Mouse (Mus musculus) frontal cortex, postnatal 14 days (tissue): ENCODE data around the gene Trim17.

Source experiments
- DNase-seq, 2 experiments: peaks; one replicate each; pipeline ENCODE4 v3.0.0; 2022; ENCODE audit warnings: low spot score in 2 of 2

Trim17 gene

DNA sequence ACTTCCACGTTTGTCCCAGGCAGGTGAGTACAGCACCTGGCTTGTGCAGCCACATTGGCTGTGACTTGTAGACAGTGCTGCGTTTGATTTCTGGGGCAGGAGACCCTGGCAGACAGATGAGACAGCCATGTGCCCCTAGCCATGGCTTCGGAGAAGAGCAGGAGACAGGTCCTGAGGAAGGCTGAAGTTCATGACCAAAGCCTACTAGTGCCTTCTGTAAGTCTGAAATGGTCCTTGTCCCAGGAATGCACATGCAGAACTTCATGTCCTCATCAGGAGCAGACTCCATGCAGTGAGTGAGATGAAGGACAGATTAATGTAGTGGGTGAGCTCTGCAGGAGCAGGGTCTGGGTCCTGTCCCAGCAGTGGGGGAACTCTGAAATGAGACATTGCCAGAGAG is 37.4 kb downstream of the Trim17 start:
- DNase-seq = no peak

DNA sequence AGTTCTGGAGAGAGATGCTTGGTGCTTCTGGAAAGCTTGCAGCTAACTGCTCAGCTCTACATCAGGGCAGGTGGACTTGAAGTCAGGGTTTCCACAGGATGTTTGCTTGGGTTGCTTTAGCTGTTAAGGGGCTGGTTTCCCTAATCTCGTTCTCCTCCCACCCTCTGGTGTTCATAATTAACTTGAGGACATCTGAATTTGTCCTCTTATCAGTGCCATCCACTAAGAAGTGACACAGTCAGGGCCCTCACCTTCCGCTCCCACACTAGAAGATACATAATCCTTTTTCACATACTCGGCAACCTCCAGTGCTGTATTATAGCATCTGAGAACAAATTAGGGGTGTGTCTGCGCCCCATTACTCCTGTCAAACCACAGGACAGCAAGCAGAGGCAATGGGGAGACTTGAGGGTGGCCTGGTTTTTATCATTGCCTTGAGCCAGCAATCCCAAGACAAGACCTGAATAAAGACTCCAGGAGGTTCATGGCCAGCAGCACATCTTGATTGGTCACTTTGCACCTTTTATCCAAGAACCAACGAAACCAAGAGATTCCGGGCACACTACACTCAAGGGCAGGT is 38.7 kb downstream of the Trim17 start:
- DNase-seq = no peak

DNA sequence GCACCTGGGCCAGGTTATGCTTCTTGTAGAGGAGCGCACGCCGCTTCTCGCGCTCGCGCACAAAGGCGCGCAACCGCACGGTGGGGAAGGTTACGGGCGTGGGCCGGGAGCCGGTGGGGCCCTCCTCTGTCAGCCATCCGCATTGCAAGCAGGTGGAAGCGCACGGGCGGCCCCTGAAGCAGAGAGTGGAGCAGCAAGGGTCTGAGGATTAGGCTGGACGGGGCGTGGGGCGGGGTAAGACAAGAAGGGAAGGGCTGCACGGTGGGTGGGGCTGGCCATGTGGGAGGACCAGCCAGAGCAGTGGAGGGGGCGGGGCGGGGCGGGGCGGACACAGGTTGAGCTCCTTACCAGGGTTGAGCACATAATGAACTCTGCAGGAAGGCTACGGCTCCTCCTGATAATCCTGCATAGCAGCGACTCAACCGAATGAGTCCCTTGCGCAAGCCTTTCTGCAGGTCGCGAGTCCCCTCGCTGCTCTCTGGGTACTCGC is 39.9 kb downstream of the Trim17 start:
- peak in 1 of 2 experiments; percentile 32 for DNase-seq

DNA sequence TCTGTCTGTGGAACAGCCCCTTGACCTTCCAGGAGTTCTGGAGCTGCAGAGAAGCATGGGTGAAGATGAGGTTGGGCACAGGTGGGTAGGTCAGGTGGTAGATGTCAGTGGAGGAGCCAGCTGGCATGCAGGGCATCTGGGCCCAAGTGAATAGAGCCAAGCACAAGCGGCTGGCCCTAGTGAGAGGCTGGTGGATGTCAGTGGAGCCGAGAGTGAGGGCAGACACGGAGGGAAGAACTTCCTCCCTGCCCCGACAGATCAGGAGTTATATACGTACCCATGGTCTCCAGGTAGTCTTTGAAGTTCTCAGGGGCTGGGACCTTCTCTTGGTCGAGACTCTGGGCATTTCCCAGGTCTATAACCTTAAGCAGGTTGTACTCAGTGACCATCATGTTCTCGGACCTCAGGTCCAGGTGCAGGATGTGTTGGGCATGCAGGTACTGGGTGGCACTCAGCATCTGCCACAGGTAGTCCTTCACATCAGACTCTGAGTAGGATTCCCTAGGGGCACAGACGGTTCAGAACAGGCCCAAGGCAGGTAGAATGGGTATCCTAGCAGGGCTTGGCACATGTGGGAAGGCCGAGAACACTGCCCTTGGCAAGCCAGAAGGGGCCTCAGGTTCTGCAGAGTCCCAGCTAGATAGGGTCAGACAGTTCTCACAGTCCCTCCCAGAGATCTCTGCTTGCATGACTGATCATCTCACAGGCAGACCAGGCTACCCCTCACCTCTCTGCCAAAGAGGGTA is 40.7 kb downstream of the Trim17 start:
- no peak for DNase-seq

DNA sequence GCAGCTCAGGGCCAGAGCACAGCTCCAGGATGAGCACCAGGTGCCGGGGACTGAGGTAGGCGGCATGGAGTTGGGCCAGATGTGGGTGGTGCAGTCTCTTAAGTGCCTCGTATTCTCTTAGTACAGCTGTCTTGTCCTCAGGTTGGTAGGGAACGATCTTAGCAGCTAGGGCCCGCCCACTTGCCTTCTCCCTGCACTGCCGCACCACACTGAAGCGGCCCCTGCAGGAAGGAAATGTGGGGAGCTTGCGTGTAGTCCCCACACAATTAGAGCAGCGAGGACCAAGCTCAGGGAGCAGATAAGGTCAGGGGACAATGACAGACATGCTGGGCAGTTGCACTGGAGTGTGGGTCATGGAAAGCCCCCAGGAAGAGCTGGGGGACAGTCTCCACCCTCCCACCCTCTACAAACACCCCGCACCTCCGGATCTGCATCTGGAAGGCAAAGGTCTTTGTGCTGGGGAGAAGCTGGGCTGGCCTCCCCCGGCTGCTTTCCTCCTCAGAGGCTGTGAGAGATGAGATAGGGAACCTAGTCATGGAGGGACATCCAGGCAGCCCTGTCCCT is 41.4 kb downstream of the Trim17 start:
- DNase-seq = no peak

DNA sequence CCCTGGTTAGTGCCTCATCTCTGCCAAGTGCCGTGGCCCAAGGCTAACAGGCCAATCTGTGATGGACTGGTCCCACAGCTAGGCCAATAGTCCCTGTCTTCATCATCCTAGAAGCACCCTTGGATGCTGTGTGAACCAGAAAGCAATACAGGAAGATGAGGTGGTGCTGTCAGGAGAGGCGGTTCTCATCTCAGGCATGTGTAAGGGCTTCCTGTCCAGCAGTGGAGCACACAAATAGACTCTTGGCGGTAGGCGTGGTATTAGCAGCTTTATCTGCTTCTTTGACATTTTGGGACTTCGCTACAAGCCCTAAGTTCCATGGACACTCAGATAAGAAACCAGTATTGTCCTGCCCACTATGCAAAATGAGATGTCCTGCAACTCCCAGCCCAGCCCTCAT is 43.1 kb downstream of the Trim17 start:
- no peak for DNase-seq

DNA sequence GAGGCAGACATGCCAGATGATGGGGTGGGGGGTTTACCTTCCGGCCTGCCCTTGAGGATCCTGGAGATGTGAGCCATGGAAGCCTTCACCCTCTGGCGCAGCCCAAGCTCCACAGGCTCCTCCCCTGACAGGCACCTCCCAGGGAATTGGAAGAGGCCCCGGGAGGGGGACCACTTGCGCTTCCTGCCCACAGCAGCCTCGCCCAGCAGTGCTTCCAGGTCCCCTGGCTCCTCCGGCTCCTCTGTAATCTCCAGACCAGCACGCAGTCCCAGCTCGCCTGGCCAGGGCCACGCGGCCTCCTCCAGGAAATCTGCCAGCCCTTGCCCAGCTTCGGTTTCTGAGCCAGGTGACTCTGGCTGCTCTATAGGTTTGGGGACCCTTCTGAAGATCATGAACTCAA is 44.7 kb downstream of the Trim17 start:
- DNase-seq = no peak

DNA sequence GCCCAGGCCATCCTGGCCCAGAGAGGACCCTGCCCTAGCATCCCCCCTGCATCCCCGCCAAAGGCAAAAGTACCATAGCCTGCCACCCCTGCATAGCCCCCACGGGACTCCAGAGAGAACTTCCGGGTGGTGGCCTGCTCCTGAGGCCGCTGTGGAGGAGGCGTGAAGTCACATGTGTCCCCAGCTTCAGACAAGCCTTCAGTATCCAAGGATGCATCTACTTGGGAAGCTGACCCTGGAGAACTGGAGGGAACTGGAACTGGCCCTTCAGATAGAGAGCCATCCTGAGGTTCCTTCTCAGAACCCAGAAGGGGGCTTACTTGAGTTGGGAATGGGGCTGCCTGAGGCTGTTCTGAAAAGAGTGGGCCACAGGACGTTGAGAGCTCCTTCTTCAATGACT is 45.3 kb downstream of the Trim17 start:
- no peak for DNase-seq

DNA sequence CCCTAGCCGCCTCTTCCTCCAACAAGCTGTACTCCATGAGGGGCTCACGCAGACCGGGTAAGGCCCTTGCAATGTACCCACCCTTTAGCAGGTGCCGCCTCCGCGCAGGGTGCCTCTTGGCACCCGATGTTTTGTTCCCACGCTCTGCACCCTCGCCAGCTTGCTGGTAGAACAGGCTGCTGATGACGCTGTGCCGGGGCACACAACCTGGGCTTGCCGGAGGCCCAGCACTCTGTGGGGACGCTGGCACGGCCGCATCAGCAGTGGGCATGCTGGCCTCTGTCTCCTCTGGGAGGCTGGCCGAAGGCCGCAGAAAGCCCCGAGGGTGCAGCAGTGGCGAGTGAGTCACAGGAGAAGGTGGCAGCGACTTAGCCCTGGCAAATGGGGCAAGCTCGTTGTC is 46.1 kb downstream of the Trim17 start:
- DNase-seq = no peak

DNA sequence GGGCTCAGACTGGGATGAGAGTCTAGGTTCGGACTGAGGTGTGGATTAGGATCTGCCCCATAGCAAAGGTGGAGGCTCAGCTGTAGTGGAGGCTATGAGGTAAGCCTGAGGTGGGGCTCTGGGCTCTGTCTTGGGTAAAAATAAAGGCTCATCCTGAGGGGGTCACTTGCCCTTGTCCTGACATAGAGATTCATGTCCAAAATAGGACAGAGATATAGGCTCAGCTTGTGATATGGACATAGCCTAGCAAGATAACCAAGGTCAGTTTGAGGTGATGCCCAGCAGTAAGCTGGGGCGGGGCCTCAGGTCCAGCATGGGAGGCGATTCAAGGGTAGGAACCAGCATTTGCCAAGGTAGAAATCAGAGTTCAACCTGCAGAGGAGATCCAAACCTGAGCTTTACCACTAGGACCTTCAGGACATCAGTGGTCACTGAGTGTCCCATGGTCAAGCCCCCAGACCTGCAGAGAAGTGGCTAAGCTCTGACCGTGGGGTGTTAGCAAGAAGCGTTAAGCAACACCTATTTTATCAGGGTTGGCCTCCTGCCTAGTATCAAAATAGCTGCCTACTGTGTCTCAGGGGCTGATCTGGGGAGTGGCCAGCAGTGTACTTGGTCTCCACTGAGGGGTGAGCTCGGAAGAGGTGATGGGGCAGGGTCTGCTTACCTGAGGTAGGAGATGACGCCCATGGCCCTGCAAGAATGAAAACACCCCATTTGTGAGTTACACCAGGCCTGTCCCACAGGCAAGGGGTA is 48.0 kb downstream of the Trim17 start:
- DNase-seq = no peak

DNA sequence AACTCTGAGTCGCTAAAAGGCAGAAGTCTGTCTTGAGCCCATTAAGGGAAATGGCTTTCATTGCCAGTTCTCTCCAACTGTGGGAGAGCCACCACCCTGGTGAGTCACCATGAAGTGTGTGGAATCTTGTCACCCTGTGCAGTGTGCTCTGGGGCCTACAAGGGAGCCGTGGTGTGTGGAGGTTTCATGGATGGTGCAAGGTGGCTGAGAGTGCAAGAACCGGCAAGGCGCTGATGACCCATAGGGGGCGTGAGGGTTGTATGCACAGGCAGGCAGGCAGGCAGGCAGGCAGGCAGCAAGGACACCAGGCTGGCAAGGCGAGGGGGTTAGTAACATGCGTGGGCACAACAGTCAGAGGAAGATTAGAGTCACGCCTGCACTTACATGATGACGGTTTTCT is 60.6 kb downstream of the Trim17 start:
- DNase-seq = no peak
